Mouse (Mus musculus) bone marrow, adult 2 months (tissue): ENCODE data around the gene Maneal. TPM values are rescaled to one million over a fixed set of nuclear protein-coding genes. Genes with fewer than 3 reads are reported as not detected.

Source experiments
- H3K27ac ChIP-seq: fragments of 200-500 bp; 2 replicates; pipeline ENCODE4 v1.5.1; 2012; ENCODE audit warnings: low read depth, mild to moderate bottlenecking, control low read depth, inconsistent platforms, low read length; ENCODE audit not compliant: control insufficient read depth, poor library complexity, insufficient read depth
- H3K4me1 ChIP-seq: fragments of 200-500 bp; 2 replicates; pipeline ENCODE4 v1.6.1; 2011; ENCODE audit warnings: low read length; ENCODE audit not compliant: control insufficient read depth, insufficient read depth
- H3K4me3 ChIP-seq: fragments of 200-500 bp; replicated peaks from 2 replicates; pipeline ENCODE3; 2011; ENCODE audit warnings: mild to moderate bottlenecking, low read depth, low read length, control low read depth; ENCODE audit not compliant: control insufficient read depth
- CTCF ChIP-seq: fragments of 200-500 bp; IDR thresholded peaks from 2 replicates; pipeline ENCODE4 v1.5.1; 2011; ENCODE audit warnings: low read length, control low read depth; ENCODE audit not compliant: control insufficient read depth, insufficient read depth
- POLR2A ChIP-seq: fragments of 200-500 bp; IDR thresholded peaks from 2 replicates; pipeline ENCODE4 v1.6.1; 2011; ENCODE audit warnings: low read depth, mild to moderate bottlenecking, control low read depth, low read length, borderline replicate concordance; ENCODE audit not compliant: control insufficient read depth
- WGBS: fragments of 180-500 bp; shearing (Covaris S2); methylation state at CpG from one replicate; pipeline ENCODE4 v1.1.7; 2018; 5-methylcytosine and 5-hydroxymethylcytosine counted together
- polyA plus RNA-seq: library from polyadenylated mRNA; stranded (reverse); fragments of >200 nt; gene quantifications from 2 replicates; pipeline ENCODE4 v1.2.4, GENCODE M21; 2011; ENCODE audit warnings: low replicate concordance; ENCODE audit not compliant: missing spikeins, insufficient read depth, insufficient read length

The Maneal gene
- polyA plus RNA-seq, 1 experiment: not detected

DNA sequence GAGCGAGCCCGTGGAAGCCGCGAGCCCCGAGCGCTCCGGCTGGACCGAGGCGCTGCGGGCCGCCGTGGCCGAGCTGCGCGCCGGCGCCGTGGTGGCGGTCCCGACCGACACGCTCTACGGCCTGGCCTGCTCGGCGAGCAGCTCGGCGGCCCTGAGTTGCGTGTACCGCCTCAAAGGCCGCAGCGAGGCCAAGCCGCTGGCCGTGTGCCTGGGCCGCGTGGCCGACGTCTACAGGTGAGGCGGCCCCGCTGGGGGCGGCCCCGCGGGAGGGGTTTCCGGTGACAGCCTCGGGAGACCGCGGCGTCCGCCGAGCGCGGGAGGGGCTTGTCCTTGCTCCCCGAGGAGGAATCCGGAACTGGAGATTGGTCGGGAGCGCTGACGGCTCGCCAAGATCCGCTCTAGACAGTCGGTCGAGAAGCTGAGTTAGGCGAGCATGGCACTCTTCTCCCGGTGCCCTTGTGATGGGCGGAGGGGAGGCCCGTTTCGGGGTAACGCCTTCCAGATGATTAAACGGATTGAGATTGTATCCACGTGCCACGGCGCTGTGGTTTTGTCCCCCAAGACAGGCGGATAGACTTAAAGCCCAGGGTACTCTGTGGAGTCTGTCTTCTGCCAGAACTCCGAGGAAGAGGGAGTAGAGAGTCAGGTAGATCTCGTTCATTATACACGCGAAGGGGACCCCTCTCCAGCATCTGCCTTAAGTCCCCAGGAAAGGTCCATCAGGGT is 10.9 kb downstream of the Maneal start, which contains the start of gene 1110065P20Rik:
1110065P20Rik (minus strand) TSS at position 264 of the 726 bp plus-strand sequence.
- H3K4me3 ChIP-seq: peak within 1 kb of the TSS; percentile 69
- under 1% methylated on average over 75 of the region's 75 CpGs for WGBS
- TF ChIP-seq POLR2A (no peak), CTCF (no peak)
- no peaks in the 10 kb centered on the region for H3K4me1 ChIP-seq
- H3K27ac ChIP-seq: peak within 1 kb of the TSS; percentile 91

GRCm38 (mm10) chr4:124850261-124850913 is 11.6 kb downstream of the Maneal start, which contains the start of gene Yrdc:
Gene Yrdc (plus strand): TSS chr4:124850679.
- H3K4me1 ChIP-seq: no peaks in the 10 kb centered on the region
- H3K4me3 ChIP-seq: peak within 1 kb of the TSS; percentile 69
- TF ChIP-seq CTCF (no peak), POLR2A (peak; percentile 51; the same call in 1 of the 2 replicates)
- WGBS: under 1% methylated on average over 87 of the region's 90 CpGs
- H3K27ac ChIP-seq: peak within 1 kb of the TSS; percentile 91

DNA sequence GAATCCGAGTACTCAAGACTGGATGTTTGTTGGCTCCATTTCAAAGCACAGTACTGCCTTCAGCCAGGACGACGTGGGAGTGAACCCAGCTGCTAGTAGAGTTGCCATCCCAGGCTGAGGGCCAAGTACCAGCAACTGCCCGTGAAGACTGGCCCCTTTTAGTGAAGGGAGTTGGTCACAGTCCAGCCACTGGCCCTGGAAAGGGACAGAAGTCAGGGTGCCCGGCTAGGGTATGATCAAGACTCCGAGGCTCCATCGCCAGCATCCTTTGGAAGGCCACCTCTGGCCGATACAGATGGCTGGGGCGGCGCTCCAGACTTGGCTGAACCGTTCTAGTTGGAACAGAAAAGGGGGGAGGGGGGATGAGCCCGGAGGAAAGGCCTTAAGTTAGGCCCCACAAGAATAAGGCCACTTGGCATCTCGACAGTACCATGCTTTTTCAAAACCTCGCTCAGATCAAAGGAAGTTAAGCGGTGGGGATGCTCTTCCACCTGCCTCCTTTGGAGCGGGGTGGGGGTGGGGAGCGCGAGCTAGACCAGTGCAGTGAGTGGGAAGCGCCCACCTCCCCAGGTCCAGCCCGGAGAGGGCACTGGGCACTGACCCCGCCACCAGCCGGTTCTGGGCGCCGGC is 12.2 kb downstream of the Maneal start:
- WGBS: 12% methylated on average over 24 of the region's 24 CpGs
- TF ChIP-seq POLR2A (no peak), CTCF (no peak)
- Histone ChIP-seq H3K4me3 (peak overlapping the region; percentile 69), H3K27ac (peak overlapping the region; percentile 91; the same call in 1 of the 2 replicates), H3K4me1 (no peaks in the 10 kb centered on the region)

GRCm38 (mm10) chr4:124847573-124847972 is 14.4 kb downstream of the Maneal start:
- H3K27ac ChIP-seq: no peak overlapping the region
- 12% methylated on average over 8 of the region's 8 CpGs for WGBS
- no peak for TF ChIP-seq POLR2A
- peak; percentile 75 for TF ChIP-seq CTCF
- H3K4me3 ChIP-seq: no peak overlapping the region
- no peaks in the 10 kb centered on the region for H3K4me1 ChIP-seq

- no peak overlapping the region for H3K27ac ChIP-seq
- no peaks in the 10 kb centered on the region for H3K4me1 ChIP-seq
- WGBS: 76% methylated on average over 11 of the region's 11 CpGs
- TF ChIP-seq CTCF: peak; percentile 88
- no peak for TF ChIP-seq POLR2A
- H3K4me3 ChIP-seq: no peak overlapping the region
Observed at GRCm38 (mm10) chr4:124843493-124843892, 18.5 kb downstream of the Maneal start.

GRCm38 (mm10) chr4:124840998-124841397 is 21.0 kb downstream of the Maneal start:
- Histone ChIP-seq H3K4me1 (no peaks in the 10 kb centered on the region), H3K4me3 (no peak overlapping the region), H3K27ac (no peak overlapping the region)
- 100% methylated on average over 1 of the region's 1 CpGs for WGBS
- TF ChIP-seq CTCF (peak; percentile 33; the same call in 1 of the 2 replicates), POLR2A (no peak)

DNA sequence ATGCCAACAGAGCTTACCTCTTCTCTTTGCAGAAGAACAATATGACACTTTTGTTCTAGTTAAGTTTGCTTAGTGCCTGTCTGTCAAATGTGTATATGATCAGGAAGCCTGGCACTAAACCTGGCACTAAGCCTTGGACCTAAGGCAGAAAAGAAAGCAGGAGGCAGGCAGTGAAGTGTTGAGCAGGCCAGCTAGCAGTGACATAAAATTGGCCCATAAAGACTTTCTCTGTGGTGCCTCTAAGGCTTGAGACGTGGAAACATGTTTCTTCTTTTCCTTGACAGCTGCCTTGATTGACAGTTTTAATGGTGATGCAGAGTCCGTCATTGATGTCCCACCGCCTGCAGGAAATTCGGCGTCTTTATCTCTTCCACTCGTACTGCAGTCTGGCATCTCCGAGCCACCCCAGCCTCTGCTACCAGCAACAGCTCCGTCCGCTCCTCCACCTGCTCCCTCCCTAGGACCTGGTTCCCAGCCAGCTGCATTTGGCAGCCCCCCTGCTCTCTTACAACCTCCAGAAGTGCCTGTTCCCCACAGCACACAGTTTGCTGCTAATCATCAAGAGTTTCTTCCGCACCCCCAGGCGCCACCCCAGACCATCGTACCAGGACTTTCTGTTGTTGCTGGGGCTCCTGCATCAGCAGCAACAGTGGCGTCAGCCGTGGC is 23.8 kb downstream of the Maneal start:
- 84% methylated on average over 14 of the region's 14 CpGs for WGBS
- no peak overlapping the region for H3K27ac ChIP-seq
- H3K4me1 ChIP-seq: no peaks in the 10 kb centered on the region
- H3K4me3 ChIP-seq: no peak overlapping the region
- TF ChIP-seq CTCF (no peak), POLR2A (no peak)

GRCm38 (mm10) chr4:124832796-124833195 is 29.2 kb downstream of the Maneal start:
- TF ChIP-seq CTCF (no peak), POLR2A (no peak)
- Histone ChIP-seq H3K27ac (no peak overlapping the region), H3K4me1 (no peaks in the 10 kb centered on the region), H3K4me3 (no peak overlapping the region)
- 95% methylated on average over 10 of the region's 10 CpGs for WGBS
